Mouse (Mus musculus): Measurements from ENCODE around the gene Gpbp1l1. TPM values are rescaled to one million over a fixed set of nuclear protein-coding genes. Genes with fewer than 3 reads are reported as not detected.

Gpbp1l1 gene
- 42.1 TPM for polyA plus RNA-seq (2014; fragmentation: Illumina TruSeq; extraction: RNeasy Lipid Tissue Mini Kit (QIAGEN cat#74804); ENCODE audit: low read depth, low replicate concordance)

DNA sequence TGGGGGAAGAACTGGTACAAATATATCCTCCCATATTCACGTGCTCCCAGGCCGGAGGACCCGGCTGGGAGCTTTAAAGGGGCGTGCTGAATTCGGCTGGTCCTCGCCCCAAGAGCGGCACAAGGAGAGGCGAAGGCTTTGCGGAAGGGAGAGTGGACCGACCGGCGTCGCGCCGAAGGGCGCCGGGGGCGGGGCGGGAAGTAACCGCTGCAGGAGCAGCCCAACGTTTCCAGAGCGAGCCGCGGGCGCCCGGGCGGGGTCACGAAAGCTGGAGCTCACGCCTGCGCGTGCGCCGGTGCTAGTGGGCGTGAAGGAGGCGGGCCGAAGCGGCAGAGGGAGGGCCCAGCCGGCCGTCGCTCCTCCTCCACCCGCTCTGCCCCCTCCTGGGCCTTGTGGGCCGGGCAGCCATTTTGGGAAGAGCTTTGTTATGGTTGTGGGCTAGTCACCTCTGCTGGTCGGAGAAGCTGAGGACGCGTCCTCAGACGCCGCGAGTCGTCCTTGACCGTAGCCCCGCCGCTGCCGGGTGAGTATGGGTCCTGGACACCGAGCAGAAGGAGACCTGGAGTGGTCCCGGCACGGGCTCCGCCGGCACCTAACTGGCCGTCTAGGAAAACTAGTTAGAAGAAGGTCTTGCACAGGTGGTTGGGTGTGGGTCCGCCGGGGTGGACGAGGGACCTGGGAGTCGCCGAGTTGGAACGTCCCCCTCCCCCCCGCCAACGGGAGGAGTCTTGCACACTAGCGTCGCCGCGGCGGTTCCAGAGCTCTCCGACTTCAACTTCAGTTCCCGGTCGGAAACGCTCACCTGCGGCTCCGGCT lies at the start of gene Gpbp1l1:
Gene Gpbp1l1, plus strand, starts transcription at position 353 of the 816 bp plus-strand sequence.

DNA sequence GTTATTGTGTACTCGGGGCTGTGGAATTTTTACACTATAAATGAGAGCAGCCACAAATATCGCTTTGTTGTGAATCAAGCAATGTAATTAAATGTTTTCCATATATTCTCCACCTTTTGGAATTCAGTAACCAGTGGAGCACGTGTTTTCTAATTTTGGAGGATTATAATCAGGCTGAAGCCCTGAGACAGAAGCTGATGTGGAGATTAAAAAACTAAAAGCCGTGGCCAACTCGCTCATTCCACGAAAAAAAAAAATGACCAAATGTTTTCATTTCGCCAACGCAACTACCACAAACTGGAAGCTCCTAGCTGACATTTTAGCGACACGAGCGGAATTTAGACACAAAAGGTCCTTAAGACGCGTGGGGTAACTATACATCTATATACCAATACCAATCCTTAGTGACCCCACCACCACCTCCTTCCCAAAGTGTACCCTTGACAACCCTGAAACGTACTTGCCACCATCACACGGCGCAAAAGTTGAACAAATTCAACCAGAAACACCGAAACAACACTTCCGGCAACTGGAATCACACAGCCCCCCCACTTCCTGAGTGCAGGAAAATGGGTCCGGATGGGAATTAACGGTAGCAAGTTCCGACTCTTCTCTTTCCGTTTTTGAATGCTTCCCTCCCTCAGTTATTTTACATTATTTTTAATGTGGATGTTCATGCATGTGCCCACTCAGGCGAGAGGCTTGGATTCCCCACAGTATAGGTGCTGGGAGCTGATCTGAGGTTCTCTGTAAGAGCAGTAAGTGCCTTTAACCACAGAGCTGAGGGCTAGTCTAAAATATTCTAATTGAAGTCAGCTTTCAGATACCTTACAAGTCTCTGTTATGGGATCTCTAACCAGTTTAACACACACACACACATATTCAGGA lies 1.8 kb upstream of the Gpbp1l1 start, which contains the start of gene Tmem69:
Gene Tmem69, minus strand, starts transcription at position 524 of the 888 bp plus-strand sequence.

DNA sequence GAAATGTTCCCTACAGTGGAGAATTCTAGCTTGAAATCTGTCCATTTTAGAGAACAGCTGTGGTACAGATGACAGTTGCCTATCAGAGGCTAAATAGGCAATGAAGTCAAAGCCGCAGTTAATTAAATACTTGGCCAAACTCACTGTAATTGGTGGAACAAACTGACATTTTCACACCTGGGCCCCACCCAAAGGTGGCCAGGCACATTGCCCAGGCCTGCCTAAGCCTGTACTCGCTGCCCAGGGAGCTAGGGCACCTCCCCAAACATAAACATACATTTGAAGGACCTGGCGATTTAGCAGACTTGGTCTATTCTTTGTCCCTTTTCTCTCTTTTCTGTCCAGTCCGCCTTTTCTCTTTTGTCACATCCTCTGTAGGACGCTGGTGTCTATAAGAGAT lies 38.9 kb downstream of the Gpbp1l1 start, which contains the start of gene Ccdc17:
Gene Ccdc17, plus strand, starts transcription at position 276 of the 400 bp plus-strand sequence.

DNA sequence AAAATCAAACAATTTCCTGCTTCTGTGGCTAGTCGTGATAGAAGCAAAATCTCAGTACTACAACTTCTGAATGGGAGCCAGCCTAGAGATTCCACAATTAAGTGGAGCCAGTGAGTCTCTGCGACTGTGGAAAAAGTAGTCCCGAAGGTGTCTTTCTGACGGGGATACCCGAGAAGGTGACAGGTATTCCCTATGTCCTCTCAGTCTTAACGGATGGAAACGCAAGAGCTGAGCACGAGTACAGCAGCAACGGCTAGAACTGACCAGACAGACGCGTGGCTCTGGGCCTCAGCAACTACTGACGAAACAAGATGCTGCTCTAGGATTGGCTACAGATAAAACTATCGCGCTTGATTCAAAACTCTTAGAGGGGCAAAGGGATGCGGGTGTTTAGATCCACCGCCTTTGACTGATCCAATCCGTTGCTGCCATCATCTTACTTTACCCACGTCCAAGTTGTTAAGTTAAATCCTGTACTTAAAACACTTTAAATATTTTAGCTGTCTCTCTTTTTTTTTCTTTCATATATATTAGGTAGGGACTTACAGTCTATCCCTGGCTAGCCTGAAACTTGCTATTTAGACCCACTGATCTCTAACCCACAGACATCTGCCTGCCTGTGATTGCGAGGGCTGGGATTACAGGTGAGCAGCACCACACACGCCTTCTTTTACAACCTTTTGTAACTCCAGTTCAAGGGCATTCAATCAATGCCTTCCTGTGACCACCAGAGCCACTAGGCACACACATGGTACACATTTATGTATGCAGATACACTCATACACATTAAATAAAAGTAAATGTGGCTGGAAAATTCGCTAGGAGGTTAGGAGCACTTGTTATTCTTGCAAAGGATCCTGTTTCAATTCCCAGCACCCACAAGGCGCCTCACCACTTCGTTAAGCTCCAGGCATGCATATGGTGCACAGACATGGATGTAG lies 70.5 kb downstream of the Gpbp1l1 start, which contains the start of gene Nasp:
Gene Nasp, minus strand, starts transcription at position 220 of the 941 bp plus-strand sequence.

Other genes starting within 250 kb of the Gpbp1l1 start
- gene Mast2, start 93.5 kb upstream of the Gpbp1l1 start, polyA plus RNA-seq (2014; fragmentation: Illumina TruSeq; extraction: RNeasy Lipid Tissue Mini Kit (QIAGEN cat#74804); ENCODE audit: low read depth, low replicate concordance), result 4.4 TPM
- gene Ipp, start 50.1 kb upstream of the Gpbp1l1 start, polyA plus RNA-seq (2014; fragmentation: Illumina TruSeq; extraction: RNeasy Lipid Tissue Mini Kit (QIAGEN cat#74804); ENCODE audit: low read depth, low replicate concordance), result 14.1 TPM
- 60.7 TPM for gene Tmem69, start 1.7 kb upstream of the Gpbp1l1 start, polyA plus RNA-seq (2014; fragmentation: Illumina TruSeq; extraction: RNeasy Lipid Tissue Mini Kit (QIAGEN cat#74804); ENCODE audit: low read depth, low replicate concordance)
- gene Ccdc17, start 39.0 kb downstream of the Gpbp1l1 start, polyA plus RNA-seq (2014; fragmentation: Illumina TruSeq; extraction: RNeasy Lipid Tissue Mini Kit (QIAGEN cat#74804); ENCODE audit: low read depth, low replicate concordance), result 3.9 TPM
- 33.0 TPM for gene Nasp, start 70.3 kb downstream of the Gpbp1l1 start, polyA plus RNA-seq (2014; fragmentation: Illumina TruSeq; extraction: RNeasy Lipid Tissue Mini Kit (QIAGEN cat#74804); ENCODE audit: low read depth, low replicate concordance)
- gene Akr1a1, start 94.0 kb downstream of the Gpbp1l1 start, polyA plus RNA-seq (2014; fragmentation: Illumina TruSeq; extraction: RNeasy Lipid Tissue Mini Kit (QIAGEN cat#74804); ENCODE audit: low read depth, low replicate concordance), result 415 TPM
- 5,000 TPM for gene Prdx1, start 127.9 kb downstream of the Gpbp1l1 start, polyA plus RNA-seq (2014; fragmentation: Illumina TruSeq; extraction: RNeasy Lipid Tissue Mini Kit (QIAGEN cat#74804); ENCODE audit: low read depth, low replicate concordance)
- 20.8 TPM for gene Mmachc, start 150.7 kb downstream of the Gpbp1l1 start, polyA plus RNA-seq (2014; fragmentation: Illumina TruSeq; extraction: RNeasy Lipid Tissue Mini Kit (QIAGEN cat#74804); ENCODE audit: low read depth, low replicate concordance)
- gene Ccdc163, start 150.9 kb downstream of the Gpbp1l1 start, polyA plus RNA-seq (2014; fragmentation: Illumina TruSeq; extraction: RNeasy Lipid Tissue Mini Kit (QIAGEN cat#74804); ENCODE audit: low read depth, low replicate concordance), result 9.7 TPM
- gene Tesk2, start 163.3 kb downstream of the Gpbp1l1 start, polyA plus RNA-seq (2014; fragmentation: Illumina TruSeq; extraction: RNeasy Lipid Tissue Mini Kit (QIAGEN cat#74804); ENCODE audit: low read depth, low replicate concordance), result 6.9 TPM
- gene Toe1, start 250.0 kb downstream of the Gpbp1l1 start, polyA plus RNA-seq (2014; fragmentation: Illumina TruSeq; extraction: RNeasy Lipid Tissue Mini Kit (QIAGEN cat#74804); ENCODE audit: low read depth, low replicate concordance), result 3.3 TPM

All from liver, adult 10 weeks (tissue).